Mouse (Mus musculus): ENCODE results near the gene Gm10337. TPM values are rescaled to one million over a fixed set of nuclear protein-coding genes. Genes with fewer than 3 reads are reported as not detected.

Gene Gm10337
- polyA plus RNA-seq, 1 experiment from 2014 or later = 3.4 TPM

DNA sequence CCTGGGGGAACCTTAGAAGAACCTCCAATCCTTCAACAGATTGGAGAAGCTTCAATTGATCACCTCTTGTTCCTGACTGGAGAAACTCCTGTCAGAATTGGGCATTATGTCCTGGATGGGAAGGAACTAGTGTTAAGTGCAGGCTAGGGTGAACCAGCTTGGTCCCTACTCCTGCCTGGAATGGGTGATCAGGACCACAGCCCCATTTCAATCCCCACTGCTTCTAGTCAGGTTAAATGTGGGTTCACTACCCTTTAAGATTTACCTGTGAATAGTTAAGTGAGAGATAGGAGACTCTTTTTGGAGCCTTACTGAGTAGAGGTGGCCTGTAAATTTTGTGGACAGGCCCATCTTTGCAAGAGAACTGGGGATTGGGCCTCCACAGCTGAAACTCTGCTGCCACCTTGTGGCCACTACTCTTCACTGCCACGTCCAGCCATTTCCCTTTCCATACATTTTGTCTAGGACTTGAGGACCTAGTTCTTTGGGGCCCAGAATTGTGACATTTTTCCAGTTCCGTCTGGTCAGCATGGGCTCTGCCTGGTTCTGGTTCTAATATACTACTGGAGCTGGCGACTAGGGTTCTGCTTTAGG, 21.5 kb downstream of the Gm10337 start, which contains the start of gene Npff:
Gene Npff, minus strand, starts transcription at position 51 of the 594 bp plus-strand sequence.
- H3K9ac ChIP-seq (ENCODE audit: low read length) = no peak within 1 kb of the TSS

DNA sequence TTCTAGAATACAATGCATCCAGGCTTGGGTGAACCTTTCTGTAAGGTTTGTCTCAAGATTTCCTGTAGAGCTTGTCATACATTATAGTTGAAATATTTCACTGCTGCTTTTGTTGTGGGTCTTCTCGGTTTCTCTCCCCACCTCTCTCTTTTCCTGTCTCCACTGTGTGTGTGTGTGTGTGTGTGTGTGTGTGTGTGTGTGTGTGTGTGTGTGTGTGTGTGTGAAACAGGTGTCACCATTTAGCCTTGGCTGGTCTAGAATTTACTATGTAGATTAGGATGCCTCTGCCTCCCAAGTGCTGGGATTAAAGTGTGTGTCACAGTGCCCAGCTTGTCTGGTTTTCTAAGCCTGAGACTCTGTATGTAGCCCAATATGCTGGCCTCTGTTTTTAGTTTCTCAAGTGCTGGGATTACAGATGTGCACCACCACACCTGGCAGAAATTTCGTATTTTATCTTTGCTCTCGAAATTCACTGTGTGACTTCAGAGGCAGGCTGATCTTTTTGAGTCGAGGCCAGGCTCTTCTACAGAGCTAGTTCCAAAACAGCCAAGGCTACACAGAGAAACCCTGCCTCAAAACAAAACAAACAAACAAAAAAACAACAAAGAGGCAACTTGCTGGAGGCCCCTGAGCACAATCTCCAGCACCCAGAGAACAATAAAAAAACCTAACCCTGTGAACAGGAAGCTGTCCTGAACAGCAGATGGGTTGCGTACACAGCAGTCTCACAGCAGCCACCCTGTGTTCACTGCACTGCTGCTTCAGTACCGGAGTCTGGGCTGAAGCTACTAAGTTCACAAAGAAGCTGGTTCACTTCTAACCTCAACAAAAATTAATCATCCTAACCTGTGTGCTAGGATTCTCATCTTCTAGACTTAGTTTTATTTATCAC, 22.8 kb downstream of the Gm10337 start:
- Histone ChIP-seq H3K4me1 (replicated peaks; ENCODE audit: control insufficient read depth, insufficient read depth, low read length) (no peaks in the 10 kb centered on the region), H3K27ac (ENCODE audit: low read depth) (no peak overlapping the region), H3K27me3 (replicated peaks; ENCODE audit: control insufficient read depth, insufficient read depth, low read length) (no peaks in the 10 kb centered on the region), H3K36me3 (ENCODE audit: control insufficient read depth, insufficient read depth, low read length) (peaks cover 76% of the 10 kb centered on the region), H3K9me3 (ENCODE audit: control insufficient read depth, low read length) (no peaks in the 10 kb centered on the region), H3K9ac (ENCODE audit: low read length) (no peak overlapping the region), H3K4me2 (ENCODE audit: low read length) (no peak overlapping the region), H3K4me3 (ENCODE audit: low read depth, low read length) (no peak overlapping the region)
- ATAC-seq (replicated peaks; ENCODE audit: low FRiP score, low TSS enrichment, low read depth) (no peak), DNase-seq (ENCODE audit: low spot score) (peak; percentile 29)
- 73% methylated on average over 6 of the region's 6 CpGs for WGBS

More for the DNA sequence above, 21.5 kb downstream of the Gm10337 start, which contains the start of gene Npff:
- Histone ChIP-seq H3K36me3 (ENCODE audit: control insufficient read depth, insufficient read depth, low read length) (peaks cover 70% of the 10 kb centered on the region), H3K9me3 (ENCODE audit: control insufficient read depth, low read length) (no peaks in the 10 kb centered on the region), H3K4me2 (ENCODE audit: low read length) (no peak within 1 kb of the TSS), H3K27me3 (replicated peaks; ENCODE audit: control insufficient read depth, insufficient read depth, low read length) (no peaks in the 10 kb centered on the region), H3K4me1 (replicated peaks; ENCODE audit: control insufficient read depth, insufficient read depth, low read length) (peaks cover 6% of the 10 kb centered on the region; the same call in 1 of the 2 replicates), H3K4me3 (ENCODE audit: low read depth, low read length) (no peak within 1 kb of the TSS), H3K27ac (ENCODE audit: low read depth) (no peak within 1 kb of the TSS)
- whole genome bisulfite sequencing = 8% methylated on average over 3 of the region's 3 CpGs
- ATAC-seq (replicated peaks; ENCODE audit: low FRiP score, low TSS enrichment, low read depth) (peak; percentile 37; the same call in 1 of the 2 replicates), DNase-seq (ENCODE audit: low spot score) (peak; percentile 92)

- WGBS = 78% methylated on average over 3 of the region's 3 CpGs
- peaks cover 76% of the 10 kb centered on the region for H3K36me3 ChIP-seq (ENCODE audit: control insufficient read depth, insufficient read depth, low read length)
These were observed 24.4 kb downstream of the Gm10337 start for GRCm38 (mm10) chr15:102527936-102528335.

DNA sequence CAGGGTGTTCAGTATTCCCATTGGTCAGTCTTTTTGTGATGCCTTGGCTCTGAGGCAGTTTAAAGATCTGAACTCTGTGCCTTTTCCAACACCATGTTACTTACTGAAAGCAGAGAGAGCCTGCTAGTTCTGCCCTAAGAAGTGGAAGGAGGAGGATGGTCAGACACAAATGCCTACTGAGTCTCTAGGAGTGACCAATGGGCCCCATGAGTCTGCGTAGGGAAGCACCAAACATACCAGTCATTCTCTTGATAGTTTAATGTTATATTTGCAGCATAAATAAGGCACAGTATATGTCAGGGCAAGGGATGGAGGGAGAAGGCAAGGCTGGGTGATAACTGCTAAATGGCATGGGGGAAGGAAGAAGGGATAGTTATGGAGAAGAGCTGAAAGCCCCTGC, 24.9 kb downstream of the Gm10337 start:
- Histone ChIP-seq H3K4me3 (ENCODE audit: low read depth, low read length) (no peak overlapping the region), H3K27me3 (replicated peaks; ENCODE audit: control insufficient read depth, insufficient read depth, low read length) (no peaks in the 10 kb centered on the region), H3K4me2 (ENCODE audit: low read length) (no peak overlapping the region), H3K4me1 (replicated peaks; ENCODE audit: control insufficient read depth, insufficient read depth, low read length) (no peaks in the 10 kb centered on the region), H3K27ac (ENCODE audit: low read depth) (no peak overlapping the region), H3K9me3 (ENCODE audit: control insufficient read depth, low read length) (no peaks in the 10 kb centered on the region), H3K36me3 (ENCODE audit: control insufficient read depth, insufficient read depth, low read length) (peaks cover 81% of the 10 kb centered on the region), H3K9ac (ENCODE audit: low read length) (no peak overlapping the region)
- DNase-seq (ENCODE audit: low spot score) (peak; percentile 34), ATAC-seq (replicated peaks; ENCODE audit: low FRiP score, low TSS enrichment, low read depth) (no peak)
- WGBS = 91% methylated on average over 1 of the region's 1 CpGs

More at GRCm38 (mm10) chr15:102527936-102528335, 24.4 kb downstream of the Gm10337 start:
- Histone ChIP-seq H3K4me3 (ENCODE audit: low read depth, low read length) (no peak overlapping the region), H3K27me3 (replicated peaks; ENCODE audit: control insufficient read depth, insufficient read depth, low read length) (no peaks in the 10 kb centered on the region), H3K27ac (ENCODE audit: low read depth) (no peak overlapping the region), H3K9me3 (ENCODE audit: control insufficient read depth, low read length) (no peaks in the 10 kb centered on the region), H3K4me1 (replicated peaks; ENCODE audit: control insufficient read depth, insufficient read depth, low read length) (no peaks in the 10 kb centered on the region), H3K9ac (ENCODE audit: low read length) (no peak overlapping the region), H3K4me2 (ENCODE audit: low read length) (no peak overlapping the region)
- ATAC-seq (replicated peaks; ENCODE audit: low FRiP score, low TSS enrichment, low read depth) (no peak), DNase-seq (ENCODE audit: low spot score) (peak; percentile 55)

- WGBS = 76% methylated on average over 4 of the region's 4 CpGs
- Histone ChIP-seq H3K4me1 (replicated peaks; ENCODE audit: control insufficient read depth, insufficient read depth, low read length) (no peaks in the 10 kb centered on the region), H3K36me3 (ENCODE audit: control insufficient read depth, insufficient read depth, low read length) (peaks cover 82% of the 10 kb centered on the region), H3K27ac (ENCODE audit: low read depth) (no peak overlapping the region), H3K4me2 (ENCODE audit: low read length) (no peak overlapping the region), H3K27me3 (replicated peaks; ENCODE audit: control insufficient read depth, insufficient read depth, low read length) (no peaks in the 10 kb centered on the region), H3K4me3 (ENCODE audit: low read depth, low read length) (no peak overlapping the region), H3K9me3 (ENCODE audit: control insufficient read depth, low read length) (no peaks in the 10 kb centered on the region), H3K9ac (ENCODE audit: low read length) (no peak overlapping the region)
- ATAC-seq (replicated peaks; ENCODE audit: low FRiP score, low TSS enrichment, low read depth) (no peak), DNase-seq (ENCODE audit: low spot score) (peak; percentile 23)
These were observed 27.0 kb downstream of the Gm10337 start for GRCm38 (mm10) chr15:102530566-102530965.

- ATAC-seq (replicated peaks; ENCODE audit: low FRiP score, low TSS enrichment, low read depth) (no peak), DNase-seq (ENCODE audit: low spot score) (peak; percentile 27)
- Histone ChIP-seq H3K9ac (ENCODE audit: low read length) (no peak overlapping the region), H3K4me3 (ENCODE audit: low read depth, low read length) (no peak overlapping the region), H3K36me3 (ENCODE audit: control insufficient read depth, insufficient read depth, low read length) (peaks cover 88% of the 10 kb centered on the region), H3K4me2 (ENCODE audit: low read length) (no peak overlapping the region), H3K27ac (ENCODE audit: low read depth) (no peak overlapping the region), H3K4me1 (replicated peaks; ENCODE audit: control insufficient read depth, insufficient read depth, low read length) (no peaks in the 10 kb centered on the region), H3K9me3 (ENCODE audit: control insufficient read depth, low read length) (no peaks in the 10 kb centered on the region), H3K27me3 (replicated peaks; ENCODE audit: control insufficient read depth, insufficient read depth, low read length) (no peaks in the 10 kb centered on the region)
- WGBS = 73% methylated on average over 4 of the region's 4 CpGs
These were observed 28.1 kb downstream of the Gm10337 start for GRCm38 (mm10) chr15:102531586-102531985.

DNA sequence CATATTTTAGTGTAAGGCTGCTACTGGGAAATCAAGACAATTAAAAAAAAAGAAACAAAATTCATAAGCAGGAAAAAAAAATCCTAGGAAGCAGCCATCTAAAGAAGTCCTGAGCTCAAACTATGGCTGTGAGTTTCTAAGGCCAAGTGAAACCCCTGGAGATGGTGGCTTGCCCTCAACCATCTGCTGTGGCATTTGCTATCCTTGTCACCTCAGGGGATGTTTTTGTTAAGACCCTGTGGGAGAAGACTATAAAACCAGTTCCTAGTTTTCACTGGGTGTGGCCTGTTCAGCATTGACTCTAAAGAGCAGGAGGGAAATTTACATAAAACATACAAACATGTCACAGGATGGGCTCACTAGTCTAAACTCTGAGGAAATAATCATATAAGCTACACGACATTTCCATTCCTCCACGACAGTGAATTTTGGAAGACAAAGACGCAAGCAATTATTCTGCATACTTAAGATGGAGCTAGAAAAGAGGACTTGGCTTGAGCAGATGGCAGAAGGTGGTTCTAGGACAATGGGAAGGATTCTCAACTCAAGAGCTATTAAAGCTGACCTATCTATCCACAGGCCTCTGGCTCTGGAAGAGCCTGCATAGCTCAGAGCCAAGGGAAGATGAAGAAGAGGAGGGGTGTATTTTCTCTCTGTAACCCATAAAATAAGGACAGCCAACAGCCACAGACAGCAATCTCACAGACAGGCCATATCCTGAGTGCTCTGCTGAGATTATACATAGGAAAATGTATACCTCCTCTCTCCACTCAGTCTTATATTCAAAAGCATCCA, 28.8 kb downstream of the Gm10337 start:
- Histone ChIP-seq H3K4me3 (ENCODE audit: low read depth, low read length) (no peak overlapping the region), H3K4me2 (ENCODE audit: low read length) (no peak overlapping the region), H3K9ac (ENCODE audit: low read length) (no peak overlapping the region), H3K36me3 (ENCODE audit: control insufficient read depth, insufficient read depth, low read length) (peaks cover 94% of the 10 kb centered on the region), H3K27me3 (replicated peaks; ENCODE audit: control insufficient read depth, insufficient read depth, low read length) (no peaks in the 10 kb centered on the region), H3K27ac (ENCODE audit: low read depth) (no peak overlapping the region), H3K9me3 (ENCODE audit: control insufficient read depth, low read length) (no peaks in the 10 kb centered on the region), H3K4me1 (replicated peaks; ENCODE audit: control insufficient read depth, insufficient read depth, low read length) (no peaks in the 10 kb centered on the region)
- peak; percentile 21 for DNase-seq (ENCODE audit: low spot score)
- 86% methylated on average over 3 of the region's 3 CpGs for WGBS
- no peak for ATAC-seq (replicated peaks; ENCODE audit: low FRiP score, low TSS enrichment, low read depth)

- H3K9ac ChIP-seq (ENCODE audit: low read length) = no peak overlapping the region
- no peak overlapping the region for H3K4me2 ChIP-seq (ENCODE audit: low read length)
- 91% methylated on average over 7 of the region's 7 CpGs for WGBS
- no peak overlapping the region for H3K27ac ChIP-seq (ENCODE audit: low read depth)
- no peaks in the 10 kb centered on the region for H3K4me1 ChIP-seq (replicated peaks; ENCODE audit: control insufficient read depth, insufficient read depth, low read length)
- ATAC-seq (replicated peaks; ENCODE audit: low FRiP score, low TSS enrichment, low read depth) (no peak), DNase-seq (ENCODE audit: low spot score) (peak; percentile 23)
- no peaks in the 10 kb centered on the region for H3K27me3 ChIP-seq (replicated peaks; ENCODE audit: control insufficient read depth, insufficient read depth, low read length)
- H3K36me3 ChIP-seq (ENCODE audit: control insufficient read depth, insufficient read depth, low read length) = peaks cover 91% of the 10 kb centered on the region
- no peaks in the 10 kb centered on the region for H3K9me3 ChIP-seq (ENCODE audit: control insufficient read depth, low read length)
- no peak overlapping the region for H3K4me3 ChIP-seq (ENCODE audit: low read depth, low read length)
These were observed 30.4 kb downstream of the Gm10337 start for GRCm38 (mm10) chr15:102533926-102534325.
